Mouse (Mus musculus) brain, adult 2 months (tissue): ENCODE measurements around the gene Ly6c2.
"Not testable (repeated sequence)": the region's sequence is repeated elsewhere in the genome, so short reads cannot be mapped to it uniquely, and the experiment has no call there.

Experiments
- DNase-seq: peaks from one replicate; pipeline ENCODE4 v3.0.0; 2011; ENCODE audit warnings: low read depth, low spot score

Gene Ly6c2

DNA sequence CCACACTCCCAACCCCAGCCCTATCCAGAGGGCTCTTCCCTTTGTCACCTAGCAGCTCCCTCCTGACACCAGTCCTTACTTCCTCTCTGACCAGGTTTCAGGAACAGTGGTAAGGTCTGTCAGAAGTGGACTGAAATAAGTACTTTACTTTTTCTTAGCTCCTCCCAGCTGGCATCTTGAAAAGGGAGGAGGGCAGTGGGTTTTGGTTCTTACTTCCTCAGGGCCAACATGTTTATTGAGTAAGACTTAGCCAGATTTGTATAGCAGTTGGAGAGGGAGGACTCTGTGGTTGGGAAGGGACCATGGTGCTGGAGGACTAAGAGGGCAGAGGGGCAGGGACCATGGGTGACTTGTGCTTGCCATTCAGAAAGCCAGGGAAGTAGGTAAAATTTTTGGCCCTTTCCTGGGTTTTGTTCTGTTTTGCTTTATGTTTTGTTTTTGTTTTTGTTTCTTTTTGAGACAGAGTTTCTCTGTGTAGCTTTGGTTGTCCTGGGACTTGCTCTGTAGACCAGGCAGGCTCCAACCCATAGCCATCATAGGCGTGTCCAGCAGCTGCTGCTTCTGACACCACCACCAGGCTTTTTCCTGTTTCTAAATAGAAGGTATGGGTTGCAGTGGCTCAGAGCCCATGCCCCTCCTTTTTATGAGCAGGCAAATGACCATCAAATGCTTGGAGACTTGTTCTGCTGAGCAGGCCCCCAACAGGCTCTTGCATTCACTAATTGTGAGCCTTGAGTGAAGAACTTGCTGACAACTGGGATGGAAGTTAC lies at the start of gene Ly6c2:
Ly6c2 (minus strand) TSS at position 110 of the 770 bp plus-strand sequence.
- not testable (repeated sequence) for DNase-seq

DNA sequence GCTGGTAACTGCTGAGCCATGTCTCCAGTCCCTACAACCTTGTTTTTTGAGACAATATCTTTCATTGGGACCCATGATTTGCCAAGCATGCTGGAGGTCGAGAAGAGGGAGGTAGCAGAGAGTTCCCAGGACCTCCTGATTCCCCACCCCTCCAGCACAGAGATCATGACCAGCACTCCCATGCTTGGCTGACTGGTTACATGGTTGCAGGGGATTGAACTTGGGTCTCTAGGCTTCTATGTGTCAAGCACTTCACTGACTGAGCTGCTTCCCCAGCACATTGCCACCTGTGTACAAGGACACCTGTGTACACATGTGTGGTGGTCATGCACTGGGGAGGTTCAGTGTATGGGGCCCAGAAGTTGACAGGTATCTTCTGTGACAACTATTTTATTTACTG lies 45.9 kb upstream of the Ly6c2 start:
- no peak for DNase-seq

DNA sequence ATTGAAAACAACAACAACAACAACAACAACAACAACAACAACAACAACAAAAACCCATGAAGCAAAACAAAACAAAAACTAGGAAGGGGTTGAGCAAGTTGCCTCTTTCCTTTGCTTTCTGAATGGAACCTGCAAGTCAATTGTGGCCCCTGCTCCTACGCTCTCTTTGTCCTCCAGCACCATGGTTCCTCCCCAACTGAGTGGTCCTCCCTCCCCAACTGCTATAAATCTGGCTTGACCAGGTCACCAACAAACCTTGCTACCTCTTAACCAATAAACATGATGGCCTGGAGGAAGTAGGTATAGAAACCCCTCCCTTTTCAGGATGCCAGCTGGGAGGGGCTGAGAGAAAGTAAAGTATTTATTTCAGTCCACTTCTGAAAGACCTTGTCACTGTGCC lies 43.2 kb upstream of the Ly6c2 start, which contains the start of gene Ly6g:
Ly6g (plus strand) TSS at position 301 of the 400 bp plus-strand sequence.
- no peak for DNase-seq

DNA sequence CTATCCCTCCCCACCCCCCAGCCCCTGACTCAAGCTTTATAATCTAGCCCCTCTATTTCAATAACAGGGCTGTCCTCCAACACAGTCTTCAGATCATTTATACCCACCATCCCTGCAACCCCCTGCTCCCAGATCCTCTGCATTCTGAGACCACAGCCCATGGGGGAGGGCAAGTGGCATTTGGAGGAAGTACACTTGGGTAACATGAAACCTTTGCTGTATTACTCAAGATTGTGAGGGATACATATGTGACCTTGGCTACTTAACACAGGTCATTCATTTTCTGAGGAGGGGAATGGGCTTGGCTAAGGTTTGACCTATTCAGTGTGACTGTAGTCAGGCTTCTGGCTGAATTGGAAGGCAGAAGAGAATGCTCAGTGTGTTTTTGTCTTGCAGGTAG lies 41.3 kb upstream of the Ly6c2 start:
- DNase-seq = no peak

DNA sequence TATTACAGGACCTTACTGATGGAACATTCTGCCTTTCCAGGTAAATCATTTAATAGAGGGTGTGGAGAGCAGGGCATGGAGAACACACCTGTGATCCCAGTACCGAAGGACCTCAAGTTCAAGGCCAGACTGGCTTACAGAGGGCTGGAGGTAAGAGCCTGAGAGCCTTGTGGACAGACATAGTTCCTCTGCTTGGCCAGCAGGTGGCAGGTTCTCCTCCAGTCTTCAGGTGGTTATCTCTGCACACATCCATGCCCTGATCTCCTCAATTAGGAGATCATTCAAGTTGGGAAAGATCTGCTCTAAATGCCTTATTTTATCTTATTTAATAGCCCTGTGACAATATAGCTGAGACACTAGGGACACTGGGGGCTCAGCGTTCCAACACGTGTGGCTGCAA lies 32.0 kb upstream of the Ly6c2 start:
- DNase-seq = peak; percentile 21

DNA sequence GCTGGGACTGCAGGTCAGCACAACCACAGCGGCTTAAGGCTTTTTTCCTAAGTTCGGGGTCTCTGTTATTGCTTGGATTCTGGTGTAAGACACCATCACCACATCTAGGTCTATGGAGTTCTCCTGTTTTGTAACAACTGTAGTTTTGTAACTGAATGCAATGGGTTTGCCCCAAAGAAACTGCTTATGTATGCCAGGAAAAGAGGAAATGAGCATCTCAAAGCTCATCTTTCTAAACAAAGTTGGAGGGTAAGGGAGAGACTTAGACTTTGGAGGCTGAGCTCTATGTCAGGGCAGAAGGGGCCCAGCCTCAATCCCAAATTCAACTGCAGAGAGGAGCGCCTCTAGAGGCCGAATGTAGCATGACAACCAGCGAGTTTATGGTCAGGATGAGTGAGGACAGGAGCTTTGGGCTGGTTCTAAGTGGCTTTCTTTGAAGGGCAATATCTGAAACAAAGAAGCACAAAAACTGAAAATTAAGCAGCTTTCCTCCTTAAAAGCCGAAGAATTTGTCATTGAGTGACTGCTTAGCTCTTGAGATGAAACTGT lies 30.1 kb upstream of the Ly6c2 start:
- peak; percentile 3 for DNase-seq

DNA sequence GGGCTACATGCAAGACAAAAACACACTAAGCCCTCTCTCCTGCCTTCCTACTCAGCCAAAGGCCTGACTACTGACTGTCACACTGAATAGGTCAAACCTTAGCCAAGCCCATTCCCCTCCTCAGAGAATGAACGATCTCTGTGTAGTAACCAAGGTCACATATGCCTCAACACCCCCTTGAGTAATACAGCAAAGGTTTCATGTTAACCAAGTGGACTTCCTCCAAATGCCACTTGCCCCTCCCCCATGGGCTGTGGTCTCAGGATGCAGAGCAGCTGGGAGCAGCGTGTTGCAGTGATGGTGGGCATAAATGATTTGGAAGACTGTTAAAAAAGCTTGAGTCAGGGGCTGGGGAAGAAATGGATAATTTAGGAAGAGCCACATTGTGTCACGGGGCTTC lies 26.0 kb upstream of the Ly6c2 start:
- not testable (repeated sequence) for DNase-seq

DNA sequence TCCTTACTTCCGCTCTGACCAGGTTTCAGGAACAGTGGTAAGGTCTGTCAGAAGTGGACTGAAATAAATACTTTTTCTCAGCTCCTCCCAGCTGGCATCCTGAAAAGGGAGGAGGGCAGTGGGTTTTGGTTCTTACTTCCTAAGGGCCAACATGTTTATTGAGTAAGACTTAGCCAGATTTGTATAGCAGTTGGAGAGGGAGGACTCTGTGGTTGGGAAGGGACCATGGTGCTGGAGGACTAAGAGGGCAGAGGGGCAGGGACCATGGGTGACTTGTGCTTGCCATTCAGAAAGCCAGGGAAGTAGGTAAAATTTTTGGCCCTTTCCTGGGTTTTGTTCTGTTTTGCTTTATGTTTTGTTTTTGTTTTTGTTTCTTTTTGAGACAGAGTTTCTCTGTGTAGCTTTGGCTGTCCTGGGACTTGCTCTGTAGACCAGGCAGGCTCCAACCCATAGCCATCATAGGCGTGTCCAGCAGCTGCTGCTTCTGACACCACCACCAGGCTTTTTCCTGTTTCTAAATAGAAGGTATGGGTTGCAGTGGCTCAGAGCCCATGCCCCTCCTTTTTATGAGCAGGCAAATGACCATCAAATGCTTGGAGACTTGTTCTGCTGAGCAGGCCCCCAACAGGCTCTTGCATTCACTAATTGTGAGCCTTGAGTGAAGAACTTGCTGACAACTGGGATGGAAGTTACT lies 23.5 kb upstream of the Ly6c2 start:
- not testable (repeated sequence) for DNase-seq

DNA sequence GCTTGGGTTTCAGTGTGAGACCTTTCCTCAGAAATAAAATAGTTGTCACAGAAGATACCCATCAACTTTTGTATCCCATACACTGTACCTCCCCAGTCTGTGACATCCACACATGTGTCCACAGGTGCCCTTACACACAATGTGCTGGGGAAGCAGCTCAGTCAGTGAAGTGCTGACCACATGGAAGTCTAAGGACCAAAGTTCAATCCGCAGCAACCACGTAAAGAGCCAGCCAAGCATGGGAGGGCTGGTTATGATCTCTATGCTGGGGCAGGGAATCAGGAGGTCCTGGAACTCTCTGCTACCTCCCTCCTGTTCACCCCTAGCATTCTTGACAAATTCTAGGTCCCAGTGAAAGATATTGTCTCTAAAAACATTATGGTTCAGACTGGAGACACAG lies 20.6 kb upstream of the Ly6c2 start:
- DNase-seq = not testable (repeated sequence)

DNA sequence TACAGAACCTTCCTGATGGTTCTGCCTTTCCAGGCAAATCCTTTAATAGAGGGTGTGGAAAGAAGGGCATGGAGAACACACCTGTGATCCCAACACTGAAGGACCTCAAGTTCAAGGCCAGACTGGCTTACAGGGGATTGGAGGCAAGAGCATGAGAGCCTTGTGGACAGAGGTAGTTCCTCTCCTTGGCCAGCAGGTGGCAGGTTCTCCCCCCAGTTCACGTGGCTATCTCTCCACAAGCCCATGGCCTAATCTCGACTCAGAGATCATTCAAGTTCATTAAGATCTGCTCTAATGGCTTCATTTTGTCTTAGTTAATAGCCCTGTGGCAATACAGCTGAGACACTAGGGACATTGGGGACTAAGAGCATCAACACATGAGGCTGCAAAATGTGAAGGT lies 8.3 kb upstream of the Ly6c2 start:
- DNase-seq = peak; percentile 18

DNA sequence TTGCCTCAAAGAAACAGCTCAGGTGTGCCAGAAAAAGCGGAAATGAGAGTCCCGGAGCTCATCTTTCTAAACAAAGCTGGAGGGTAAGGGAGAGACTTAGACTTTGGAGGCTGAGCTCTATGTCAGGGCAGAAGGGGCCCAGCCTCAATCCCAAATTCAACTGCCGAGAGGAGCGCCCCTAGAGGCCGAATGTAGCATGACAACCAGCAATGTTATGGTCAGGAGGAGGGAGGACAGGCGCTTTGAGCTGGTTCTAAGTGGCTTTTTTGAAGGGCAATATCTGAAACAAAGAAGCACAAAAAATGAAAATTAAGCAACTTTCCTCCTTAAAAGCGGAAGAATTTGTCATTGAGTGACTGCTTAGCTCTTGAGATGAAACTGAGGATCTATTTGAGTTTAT lies 7.0 kb upstream of the Ly6c2 start:
- DNase-seq = peak; percentile 5

DNA sequence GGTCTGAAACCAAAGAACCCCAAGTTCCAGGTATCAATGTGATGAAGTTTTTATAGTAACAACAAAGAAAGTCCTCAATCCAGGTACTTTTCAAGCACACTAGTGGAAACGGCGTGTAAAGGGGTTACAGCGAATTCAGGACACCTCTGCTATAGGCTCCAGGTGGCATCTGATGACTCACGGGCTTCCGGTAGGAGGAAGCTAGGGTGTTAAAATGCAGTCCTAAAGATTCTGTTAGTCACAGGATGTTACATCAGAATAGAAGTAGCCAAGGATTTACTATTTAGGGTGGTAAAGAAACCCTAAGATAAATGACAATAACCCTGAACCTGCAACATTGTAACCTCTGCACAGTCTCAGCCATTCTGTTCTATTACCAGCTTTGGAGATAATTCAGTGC lies 5.7 kb upstream of the Ly6c2 start:
- DNase-seq = peak; percentile 10

DNA sequence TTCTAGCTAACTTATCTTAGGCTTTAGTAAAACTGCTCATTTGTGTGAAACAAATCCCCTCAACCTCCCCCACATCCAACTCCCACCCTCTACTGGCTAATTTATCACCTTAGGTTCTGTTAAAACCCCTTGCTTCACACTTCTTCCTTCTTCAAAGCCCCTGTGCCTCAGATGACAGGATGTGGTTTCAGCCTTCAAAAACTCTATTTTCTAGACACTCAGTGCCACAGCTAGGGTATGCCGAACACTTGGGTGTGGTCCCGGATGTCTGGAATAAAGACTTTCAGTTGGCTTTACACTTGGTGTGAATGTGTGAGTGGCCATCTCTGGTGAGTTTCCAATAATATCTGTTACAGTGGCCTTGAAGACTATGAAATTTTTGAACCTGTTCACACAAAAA lies 4.8 kb upstream of the Ly6c2 start:
- no peak for DNase-seq

DNA sequence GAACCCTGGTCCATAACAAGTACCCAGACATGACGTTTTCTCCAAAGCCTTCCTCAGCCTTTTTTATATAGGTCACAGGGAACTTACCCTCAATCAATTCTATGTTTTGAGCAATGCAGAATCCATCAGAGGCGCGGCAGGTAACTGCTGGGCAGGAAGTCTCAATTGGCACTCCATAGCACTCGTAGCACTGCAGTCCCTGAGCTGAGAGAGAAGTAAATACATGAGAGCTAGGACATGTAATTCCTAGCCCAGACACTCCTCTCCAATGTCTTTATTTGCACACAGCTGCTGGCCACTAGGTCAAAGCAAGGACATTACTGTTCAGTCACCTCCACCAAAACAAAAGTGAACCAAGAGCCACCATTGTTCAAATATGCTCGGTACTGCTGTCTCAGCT lies 1.3 kb downstream of the Ly6c2 start:
- DNase-seq = not testable (repeated sequence)

DNA sequence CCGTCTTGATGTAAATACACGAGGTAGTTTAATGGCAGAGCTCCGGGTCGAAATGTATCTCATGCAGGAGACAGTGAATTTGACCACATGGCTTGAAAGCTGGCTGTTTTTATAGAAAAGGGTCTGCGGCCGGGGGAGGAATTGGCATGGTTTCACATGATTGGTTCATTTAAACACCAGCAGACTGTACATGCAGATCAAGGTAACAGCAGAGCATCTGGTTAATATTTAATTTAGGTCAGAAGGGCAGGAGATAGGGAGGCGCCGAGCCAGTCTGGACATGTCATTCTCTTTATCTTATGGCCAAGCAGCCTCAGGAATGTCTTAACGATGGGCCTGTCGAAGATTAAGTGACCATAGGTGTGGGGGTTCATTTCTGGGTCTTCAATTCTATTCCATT lies 12.5 kb downstream of the Ly6c2 start:
- no peak for DNase-seq

DNA sequence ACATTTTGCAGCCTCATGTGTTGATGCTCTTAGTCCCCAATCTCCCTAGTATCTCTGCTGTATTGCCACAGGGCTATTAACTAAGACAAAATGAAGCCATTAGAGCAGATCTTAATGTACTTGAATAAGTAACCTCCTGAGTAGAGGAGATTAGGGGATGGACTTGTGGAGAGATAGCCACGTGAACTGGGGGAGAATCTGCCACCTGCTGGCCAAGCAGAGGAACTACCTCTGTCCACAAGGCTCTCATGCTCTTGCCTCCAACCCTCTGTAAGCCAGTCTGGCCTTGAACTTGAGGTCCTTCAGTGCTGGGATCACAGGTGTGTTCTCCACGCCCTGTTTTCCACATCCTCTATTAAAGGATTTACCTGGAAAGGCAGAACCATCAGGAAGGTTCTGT lies 23.7 kb downstream of the Ly6c2 start:
- DNase-seq = not testable (repeated sequence)

DNA sequence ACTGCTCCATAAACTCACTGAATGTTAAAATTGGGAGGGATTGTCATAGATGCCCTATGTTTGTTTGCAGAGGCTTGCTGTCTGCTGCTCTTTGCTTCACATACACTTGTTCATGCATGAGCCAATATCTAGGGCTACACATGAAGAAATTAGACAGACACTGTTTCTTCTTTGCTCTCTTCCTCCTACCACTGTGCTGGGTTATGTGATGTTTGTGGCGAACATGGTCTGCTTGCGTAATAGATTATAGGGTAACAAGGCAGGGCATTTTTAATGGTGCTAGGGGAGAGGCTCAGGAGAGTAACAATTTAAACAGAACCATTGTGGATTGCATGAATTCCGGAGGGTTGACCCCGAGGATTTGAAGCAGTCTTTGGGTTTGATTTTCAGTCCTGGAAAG lies 41.8 kb downstream of the Ly6c2 start:
- no peak for DNase-seq

DNA sequence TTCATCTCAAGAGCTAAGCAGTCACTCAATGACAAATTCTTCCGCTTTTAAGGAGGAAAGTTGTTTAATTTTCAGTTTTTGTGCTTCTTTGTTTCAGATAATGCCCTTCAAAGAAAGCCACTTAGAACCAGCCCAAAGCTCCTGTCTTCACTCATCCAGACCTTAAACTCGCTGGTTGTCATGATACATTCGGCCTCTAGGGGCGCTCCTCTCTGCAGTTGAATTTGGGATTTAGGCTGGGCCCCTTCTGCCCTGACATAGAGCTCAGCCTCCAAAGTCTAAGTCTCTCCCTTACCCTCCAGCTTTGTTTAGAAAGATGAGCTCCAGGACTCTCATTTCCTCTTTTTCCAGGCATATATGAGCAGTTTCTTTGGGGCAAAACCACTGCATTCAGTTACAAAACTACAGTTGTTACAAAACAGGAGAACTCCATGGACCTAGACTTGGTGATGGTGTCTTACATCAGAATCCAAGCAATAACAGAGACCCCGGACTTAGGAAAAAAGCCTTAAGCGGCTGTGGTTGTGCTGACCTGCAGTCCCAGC lies 49.7 kb downstream of the Ly6c2 start:
- DNase-seq = peak; percentile 32

DNA sequence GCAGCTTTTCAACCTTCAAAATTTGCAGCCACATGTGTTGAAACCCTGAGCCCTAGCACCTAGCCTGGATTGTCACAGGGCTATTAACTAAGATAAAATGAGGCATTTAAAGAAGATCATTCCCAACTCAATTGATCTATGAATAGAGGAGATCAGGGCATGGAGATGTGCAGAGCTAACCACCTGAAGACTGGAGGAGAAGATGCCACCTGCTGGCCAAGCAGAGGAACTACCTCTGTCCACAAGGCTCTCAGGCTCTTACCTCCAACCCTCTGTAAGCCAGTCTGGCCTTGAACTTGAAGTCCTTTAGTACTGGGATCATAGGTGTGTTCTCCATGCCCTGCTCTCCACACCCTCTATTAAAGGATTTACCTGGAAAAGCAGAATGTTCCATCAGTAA lies 51.3 kb downstream of the Ly6c2 start:
- DNase-seq = peak; percentile 71
